Mouse (Mus musculus) embryonic facial prominence, embryonic 11.5 days (tissue): ENCODE results near the gene Siae. TPM values are rescaled to one million over a fixed set of nuclear protein-coding genes. Genes with fewer than 3 reads are reported as not detected.

ENCODE experiments used
- ATAC-seq: fragments of 200-750 bp; cut with Nextera tagmentation; replicated peaks from 2 replicates; pipeline ENCODE4 v1.8.0; 2017; ENCODE audit warnings: low read depth; ENCODE audit not compliant: insufficient number of reproducible peaks, low FRiP score, low TSS enrichment
- DNase-seq: peaks from one replicate; pipeline ENCODE4 v3.0.0-alpha.2; 2015; ENCODE audit warnings: low spot score
- H3K27ac ChIP-seq: fragments of 300-500 bp; sonication (generic); replicated peaks from 2 replicates; pipeline ENCODE4 v1.5.1; 2014; ENCODE audit warnings: mild to moderate bottlenecking, low read depth, low read length, control low read depth
- H3K27me3 ChIP-seq: fragments of 300-500 bp; sonication (generic); 2 replicates; pipeline ENCODE4 v1.6.1; 2014; ENCODE audit warnings: mild to moderate bottlenecking, low read length, moderate library complexity, mixed read lengths; ENCODE audit not compliant: control insufficient read depth, insufficient read depth
- H3K36me3 ChIP-seq: fragments of 300-500 bp; sonication (generic); replicated peaks from 2 replicates; pipeline ENCODE4 v1.6.1; 2014; ENCODE audit warnings: low read depth, mild to moderate bottlenecking, low read length, moderate library complexity, mixed read lengths; ENCODE audit not compliant: control insufficient read depth, insufficient read depth
- H3K4me1 ChIP-seq: fragments of 300-500 bp; sonication (generic); 2 replicates; pipeline ENCODE4 v1.6.1; 2014; ENCODE audit warnings: low read length, mixed read lengths; ENCODE audit not compliant: control insufficient read depth, insufficient read depth
- H3K4me2 ChIP-seq: fragments of 300-500 bp; sonication (generic); 2 replicates; pipeline ENCODE4 v1.6.1; 2014; ENCODE audit warnings: low read depth, mild to moderate bottlenecking, control low read depth, low read length, moderate library complexity
- H3K4me3 ChIP-seq: fragments of 300-500 bp; sonication (generic); 2 replicates; pipeline ENCODE4 v1.5.1; 2014; ENCODE audit warnings: low read depth, low read length, control low read depth
- H3K9ac ChIP-seq: fragments of 300-500 bp; sonication (generic); replicated peaks from 2 replicates; pipeline ENCODE4 v1.6.1; 2014; ENCODE audit warnings: mild to moderate bottlenecking, control low read depth, low read length
- H3K9me3 ChIP-seq: fragments of 300-500 bp; sonication (generic); replicated peaks from 2 replicates; pipeline ENCODE4 v1.6.1; 2016; ENCODE audit warnings: mild to moderate bottlenecking, low read length, inconsistent platforms, mixed read lengths; ENCODE audit not compliant: control insufficient read depth
- WGBS: fragments of 180-500 bp; shearing (Covaris S2); extraction: QIAGEN DNeasy Blood & Tissue Kit; methylation state at CpG from one replicate; pipeline ENCODE4 v1.1.7; 2014; 5-methylcytosine and 5-hydroxymethylcytosine counted together
- polyA plus RNA-seq: library from polyadenylated mRNA; unstranded; fragments of >200 nt; fragmentation: Nextera tagmentation; extraction: Ambion mirVana; gene quantifications from 2 replicates; pipeline ENCODE4 v1.2.1, GENCODE M21; 2014

Siae gene
- polyA plus RNA-seq, 1 experiment from 2014 or later: 5.8 TPM

DNA sequence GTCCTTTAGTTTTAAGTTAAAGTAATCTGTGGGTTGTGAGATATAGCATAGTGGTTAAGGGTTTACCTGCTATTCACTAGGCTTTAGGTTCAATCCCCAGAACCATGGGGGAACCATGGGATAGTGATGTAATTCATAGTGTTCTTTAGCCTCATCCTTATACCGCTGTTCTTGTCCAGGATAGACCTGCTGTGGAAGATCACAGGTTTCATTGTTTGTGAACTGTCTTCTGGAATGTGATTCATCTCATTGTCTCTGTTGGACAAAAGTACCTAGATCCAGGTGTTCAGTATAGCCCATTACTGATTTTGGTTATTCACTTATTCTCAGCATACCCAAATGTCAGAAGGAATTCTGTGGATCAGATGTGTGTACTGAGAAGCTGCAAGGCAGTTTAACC, 71.8 kb downstream of the Siae start:
- 90% methylated on average over 1 of the region's 1 CpGs for whole genome bisulfite sequencing
- no peak for DNase-seq
- H3K9me3 ChIP-seq: no peaks in the 10 kb centered on the region
- H3K36me3 ChIP-seq: no peaks in the 10 kb centered on the region
- H3K4me3 ChIP-seq: no peak overlapping the region
- ATAC-seq: no peak
- H3K4me1 ChIP-seq: no peaks in the 10 kb centered on the region
- H3K27me3 ChIP-seq: no peaks in the 10 kb centered on the region
- no peak overlapping the region for H3K9ac ChIP-seq
- H3K27ac ChIP-seq: no peak overlapping the region
- no peak overlapping the region for H3K4me2 ChIP-seq

DNA sequence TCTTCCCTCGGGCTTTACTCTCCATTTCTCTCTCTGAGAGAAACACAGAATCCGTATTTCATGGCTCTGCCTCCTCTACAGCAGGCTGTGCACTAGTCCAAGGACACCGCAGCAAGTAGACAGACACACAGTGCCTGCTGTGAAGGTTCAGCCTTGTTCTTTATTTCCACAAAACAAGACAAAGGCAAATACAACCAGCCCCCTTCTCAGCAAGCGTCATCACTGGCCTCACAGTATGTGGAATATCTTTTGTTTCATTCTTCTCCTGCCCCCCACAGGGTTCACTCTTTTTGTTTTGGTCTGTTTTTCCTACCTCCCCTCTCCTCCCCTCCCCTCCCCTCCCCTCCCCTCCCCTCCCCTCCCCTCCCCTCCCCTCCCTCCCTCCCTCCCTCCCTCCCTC, 73.1 kb downstream of the Siae start:
- no peak for DNase-seq
- Histone ChIP-seq H3K9ac (no peak overlapping the region), H3K27me3 (no peaks in the 10 kb centered on the region), H3K36me3 (no peaks in the 10 kb centered on the region), H3K4me3 (no peak overlapping the region), H3K27ac (no peak overlapping the region), H3K9me3 (no peaks in the 10 kb centered on the region), H3K4me2 (no peak overlapping the region), H3K4me1 (no peaks in the 10 kb centered on the region)
- no peak for ATAC-seq
- WGBS: 53% methylated on average over 4 of the region's 4 CpGs

DNA sequence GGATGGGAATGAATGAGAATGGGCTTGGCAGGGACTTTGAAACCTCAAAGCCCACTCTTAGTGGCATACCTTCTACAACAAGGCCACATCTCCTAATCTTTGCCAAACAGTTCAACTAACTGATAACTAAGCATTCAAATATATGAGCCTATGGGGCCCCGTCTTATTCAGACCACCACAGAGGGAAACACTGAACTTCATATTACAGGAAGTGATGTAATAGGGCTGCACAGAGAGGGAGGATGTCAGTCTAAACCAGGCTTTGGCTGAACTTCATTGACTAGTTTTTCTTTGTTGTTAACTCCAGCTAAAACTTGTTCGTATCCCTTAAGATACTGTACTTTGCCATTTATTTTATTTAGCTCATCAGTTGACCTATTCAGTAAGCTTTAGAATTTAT, 74.4 kb downstream of the Siae start:
- H3K9ac ChIP-seq: no peak overlapping the region
- H3K27me3 ChIP-seq: no peaks in the 10 kb centered on the region
- WGBS: 88% methylated on average over 2 of the region's 2 CpGs
- no peaks in the 10 kb centered on the region for H3K9me3 ChIP-seq
- no peaks in the 10 kb centered on the region for H3K36me3 ChIP-seq
- ATAC-seq: no peak
- no peak overlapping the region for H3K27ac ChIP-seq
- no peak overlapping the region for H3K4me3 ChIP-seq
- no peak overlapping the region for H3K4me2 ChIP-seq
- DNase-seq: no peak
- no peaks in the 10 kb centered on the region for H3K4me1 ChIP-seq

DNA sequence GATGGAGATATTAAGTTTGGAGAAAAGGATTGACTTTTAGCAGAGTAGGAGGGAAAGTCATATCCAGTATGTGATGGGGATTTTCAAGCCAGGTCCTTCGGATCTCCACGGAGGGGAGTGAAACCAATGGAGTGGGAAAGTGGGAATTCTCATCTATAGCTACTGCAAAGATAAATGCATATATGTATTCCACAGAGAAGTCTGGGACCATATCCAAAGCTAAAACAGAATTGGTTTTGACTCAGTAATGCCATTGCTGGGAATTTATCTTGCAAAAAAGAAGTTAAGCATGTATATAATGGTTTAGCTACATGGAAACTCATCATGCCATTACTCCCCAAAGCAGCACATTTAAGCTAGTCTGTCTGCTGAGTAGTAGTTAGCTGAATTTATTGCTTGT, 76.8 kb downstream of the Siae start:
- no peaks in the 10 kb centered on the region for H3K4me1 ChIP-seq
- no peak overlapping the region for H3K4me3 ChIP-seq
- no peak overlapping the region for H3K4me2 ChIP-seq
- H3K36me3 ChIP-seq: no peaks in the 10 kb centered on the region
- H3K27me3 ChIP-seq: no peaks in the 10 kb centered on the region
- 83% methylated on average over 2 of the region's 2 CpGs for WGBS
- ATAC-seq: no peak
- no peak overlapping the region for H3K9ac ChIP-seq
- H3K27ac ChIP-seq: no peak overlapping the region
- H3K9me3 ChIP-seq: no peaks in the 10 kb centered on the region
- DNase-seq: no peak

DNA sequence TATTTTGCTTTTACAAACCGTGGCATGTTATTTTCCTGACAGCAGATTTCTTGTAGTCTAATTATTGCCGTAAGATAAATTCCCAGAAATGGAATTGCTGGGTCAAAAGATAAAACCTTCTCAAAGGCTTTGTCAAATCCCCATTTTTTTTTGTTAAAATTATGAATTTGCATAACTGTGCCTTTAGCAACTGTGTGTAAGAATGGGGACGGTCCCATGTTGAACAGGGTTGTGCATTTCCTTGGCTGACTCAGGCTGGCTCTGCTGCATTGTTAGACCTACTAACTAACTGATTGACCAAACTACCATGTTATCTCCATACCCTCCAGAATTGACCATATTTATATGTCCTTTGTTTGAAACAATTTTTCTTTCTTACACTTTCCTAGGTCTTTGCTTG, 78.8 kb downstream of the Siae start:
- DNase-seq: no peak
- Histone ChIP-seq H3K27ac (no peak overlapping the region), H3K9me3 (no peaks in the 10 kb centered on the region), H3K4me1 (no peaks in the 10 kb centered on the region), H3K27me3 (no peaks in the 10 kb centered on the region), H3K36me3 (no peaks in the 10 kb centered on the region), H3K4me3 (no peak overlapping the region), H3K9ac (no peak overlapping the region), H3K4me2 (no peak overlapping the region)
- ATAC-seq: no peak
- WGBS: 91% methylated on average over 3 of the region's 3 CpGs

DNA sequence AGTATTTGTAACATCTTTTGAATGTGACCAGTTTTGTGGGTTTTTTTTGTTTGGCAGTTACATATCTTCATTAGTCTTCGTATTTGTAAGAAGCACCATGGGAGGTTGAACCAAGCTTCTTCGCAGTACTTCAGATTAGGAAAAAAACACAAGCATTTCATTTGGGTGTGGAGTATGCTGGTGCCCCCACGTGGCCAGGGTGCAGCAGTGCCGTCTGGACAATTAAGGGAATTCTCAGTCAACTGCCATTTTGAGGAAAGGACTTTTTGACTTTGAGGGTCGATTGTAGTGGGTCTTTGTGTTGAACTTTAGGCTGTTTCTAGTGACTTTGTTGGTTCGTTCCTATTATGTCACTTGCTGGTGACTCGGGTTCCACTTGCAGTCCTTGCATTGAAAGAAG, 80.8 kb downstream of the Siae start:
- no peaks in the 10 kb centered on the region for H3K9me3 ChIP-seq
- ATAC-seq (no peak), DNase-seq (peak; percentile 66)
- no peak overlapping the region for H3K4me3 ChIP-seq
- H3K4me1 ChIP-seq: no peaks in the 10 kb centered on the region
- no peaks in the 10 kb centered on the region for H3K36me3 ChIP-seq
- 21% methylated on average over 7 of the region's 7 CpGs for WGBS
- H3K27ac ChIP-seq: no peak overlapping the region
- H3K27me3 ChIP-seq: no peaks in the 10 kb centered on the region
- no peak overlapping the region for H3K9ac ChIP-seq
- no peak overlapping the region for H3K4me2 ChIP-seq

DNA sequence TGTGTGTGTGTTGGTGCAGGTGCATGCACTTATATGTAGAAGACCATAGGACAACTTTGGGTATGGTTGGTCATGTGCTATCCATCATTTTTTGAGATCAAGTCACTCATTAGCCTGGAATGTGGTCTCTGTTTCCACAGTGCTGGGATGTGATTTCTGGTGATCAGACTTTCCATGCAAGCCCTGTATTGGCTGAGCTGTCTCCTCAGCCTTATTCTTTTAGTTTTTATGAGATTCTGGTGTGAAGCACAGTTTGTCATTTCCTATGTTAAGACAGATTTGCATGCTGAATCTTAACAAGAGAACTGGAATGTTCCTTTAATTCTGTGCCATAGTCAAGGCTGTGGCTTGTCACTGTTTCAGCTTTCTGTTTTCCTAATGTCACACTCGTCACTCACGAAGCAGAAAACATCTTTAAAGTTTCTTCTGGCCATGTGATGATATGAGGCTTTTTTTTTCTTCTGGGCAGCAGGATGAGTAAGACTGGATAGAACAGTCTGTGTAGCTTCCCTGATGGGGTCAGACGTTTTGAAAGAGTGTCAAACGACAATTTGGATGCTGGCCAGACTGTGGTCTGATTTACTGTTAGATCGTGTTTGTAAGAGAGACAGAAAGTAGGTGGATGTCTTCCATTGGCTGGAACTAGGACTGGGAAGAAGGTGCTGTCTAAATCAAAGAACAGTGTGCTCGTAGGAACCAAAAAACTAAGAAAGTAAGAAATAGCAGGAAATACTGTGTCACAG, 81.5 kb downstream of the Siae start:
- DNase-seq: no peak
- Histone ChIP-seq H3K9me3 (no peaks in the 10 kb centered on the region), H3K36me3 (no peaks in the 10 kb centered on the region), H3K27me3 (no peaks in the 10 kb centered on the region), H3K4me1 (no peaks in the 10 kb centered on the region), H3K9ac (no peak overlapping the region), H3K4me3 (no peak overlapping the region), H3K4me2 (no peak overlapping the region), H3K27ac (no peak overlapping the region)
- WGBS: 68% methylated on average over 6 of the region's 6 CpGs
- ATAC-seq: no peak

DNA sequence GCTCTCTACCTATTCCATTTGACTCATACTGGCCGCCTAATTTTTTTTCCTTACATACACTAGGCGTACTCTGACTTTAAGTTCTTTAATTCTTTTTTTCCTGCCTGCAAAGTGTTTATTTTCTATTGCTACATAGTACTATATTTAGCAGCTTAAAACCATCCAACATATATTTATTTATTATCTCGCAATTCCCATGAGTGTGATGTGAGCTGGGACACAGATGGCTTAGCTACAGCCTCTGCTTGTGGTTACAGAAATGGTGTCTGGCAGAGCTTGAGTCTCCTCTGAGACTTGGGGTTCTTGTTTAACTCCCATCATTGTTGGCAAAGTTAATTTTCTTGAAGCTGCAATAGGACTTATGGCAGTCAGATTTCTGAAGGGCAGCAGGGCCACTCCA, 83.2 kb downstream of the Siae start:
- Histone ChIP-seq H3K9ac (no peak overlapping the region), H3K4me1 (no peaks in the 10 kb centered on the region), H3K36me3 (no peaks in the 10 kb centered on the region), H3K4me3 (no peak overlapping the region), H3K9me3 (no peaks in the 10 kb centered on the region), H3K4me2 (no peak overlapping the region), H3K27me3 (no peaks in the 10 kb centered on the region), H3K27ac (no peak overlapping the region)
- ATAC-seq (no peak), DNase-seq (no peak)
- WGBS: 80% methylated on average over 3 of the region's 3 CpGs
